Mouse (Mus musculus): ENCODE data around the gene Cops4.

The Cops4 gene

DNA sequence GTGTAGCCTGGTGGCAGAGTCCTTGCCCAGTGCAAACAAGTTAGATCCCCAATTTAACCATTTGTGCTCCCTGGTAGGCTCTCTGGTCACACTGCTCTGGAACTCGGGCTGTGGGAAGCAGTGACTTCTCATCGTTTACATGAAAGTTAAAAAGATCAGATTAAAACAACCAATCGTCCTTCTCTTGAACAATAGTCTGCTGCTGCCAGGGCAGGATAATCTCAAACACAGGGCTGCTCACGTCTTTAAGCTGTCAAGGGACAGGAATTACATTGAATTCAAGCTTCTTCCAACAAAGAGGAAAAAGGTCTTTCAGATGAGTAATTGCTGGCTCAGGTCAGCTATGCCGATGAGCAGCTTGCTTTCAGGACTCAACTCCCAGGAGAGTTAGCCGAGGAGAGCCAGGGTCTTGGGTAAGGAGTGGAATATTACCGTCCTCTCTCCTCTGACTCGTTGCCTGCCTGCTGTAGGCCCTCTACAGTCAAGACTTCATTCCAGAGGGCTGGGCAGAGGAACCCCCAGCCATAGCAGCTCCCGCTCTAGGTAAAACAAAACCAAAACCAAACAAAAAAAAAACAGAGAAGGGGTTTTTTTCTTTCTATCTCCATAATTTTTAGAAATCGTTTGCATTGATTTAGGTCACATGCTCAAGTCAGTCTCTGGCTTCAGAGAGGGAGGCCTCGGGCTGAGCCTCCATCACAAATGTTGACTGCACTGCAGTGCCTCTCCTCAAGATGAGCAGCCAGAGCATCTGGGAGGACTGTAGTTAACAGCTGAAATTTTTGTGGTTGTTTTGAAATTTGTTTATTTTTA lies 63.7 kb downstream of the Cops4 start:
- DNase-seq (ENCODE audit: low read depth, low spot score), result no peak

DNA sequence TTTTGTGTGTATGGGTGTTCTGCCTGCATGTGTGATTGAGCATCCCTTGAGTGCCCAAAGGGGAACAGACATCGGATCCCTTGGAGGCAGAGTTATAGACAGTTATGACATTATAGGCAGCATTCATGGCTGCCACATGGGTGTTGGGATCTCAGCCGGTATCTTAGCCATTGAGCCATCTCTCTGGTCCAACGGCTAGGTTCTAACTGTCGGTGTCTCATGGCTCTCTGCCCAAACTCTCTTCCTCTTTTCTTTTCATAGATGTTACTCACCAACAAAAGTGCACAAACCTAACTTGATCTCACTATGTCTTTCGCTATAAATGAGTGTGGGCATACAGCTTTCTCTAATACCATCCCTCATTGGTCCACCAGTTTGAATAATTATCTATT lies 64.3 kb downstream of the Cops4 start:
- no peak for DNase-seq (ENCODE audit: low read depth, low spot score)

- DNase-seq (ENCODE audit: low read depth, low spot score), result no peak
Measured at GRCm38 (mm10) chr5:100583066-100583465, 65.0 kb downstream of the Cops4 start.

DNA sequence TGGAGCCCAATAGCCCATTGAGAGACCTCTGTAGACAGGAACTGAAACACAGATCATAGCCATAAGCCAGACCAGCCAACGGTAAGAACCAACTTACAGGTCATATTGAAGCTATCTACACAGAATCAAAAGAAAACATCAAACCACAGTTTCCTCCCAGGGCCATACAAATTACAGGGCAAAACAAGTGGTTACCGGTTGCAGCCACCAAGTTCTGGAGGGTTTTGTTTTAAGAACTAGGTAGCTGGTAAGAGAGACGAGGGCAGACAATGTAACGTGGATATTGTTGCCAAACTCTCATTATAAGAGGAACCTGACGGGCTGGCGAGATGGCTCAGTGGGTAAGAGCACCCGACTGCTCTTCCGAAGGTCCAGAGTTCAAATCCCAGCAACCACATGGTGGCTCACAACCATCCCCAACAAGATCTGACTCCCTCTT lies 67.1 kb downstream of the Cops4 start:
- no peak for DNase-seq (ENCODE audit: low read depth, low spot score)

- no peak for DNase-seq (ENCODE audit: low read depth, low spot score)
Measured at GRCm38 (mm10) chr5:100585657-100586056, 67.5 kb downstream of the Cops4 start.

DNA sequence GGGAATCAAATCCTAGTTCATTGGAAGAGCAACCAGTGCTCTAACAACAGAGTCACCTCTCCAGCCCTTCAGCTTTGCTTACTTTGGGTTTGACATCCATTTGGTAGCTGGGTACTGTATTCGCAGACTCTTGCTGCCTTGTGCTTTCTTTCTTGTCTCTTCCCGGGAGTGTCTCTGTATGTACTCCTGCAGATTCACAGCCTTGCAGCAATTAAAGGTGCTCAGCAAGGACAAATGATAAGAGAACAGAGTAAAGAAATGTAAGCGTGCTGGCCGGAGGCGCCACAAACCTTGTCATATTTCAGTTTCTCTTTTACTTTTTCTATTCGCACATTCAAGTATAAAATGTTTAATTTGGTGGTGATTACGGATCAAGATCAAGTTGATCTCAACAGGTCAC lies 69.0 kb downstream of the Cops4 start:
- DNase-seq (ENCODE audit: low read depth, low spot score), result no peak

- DNase-seq (ENCODE audit: low read depth, low spot score), result no peak
Measured at GRCm38 (mm10) chr5:100587626-100588025, 69.5 kb downstream of the Cops4 start.

DNA sequence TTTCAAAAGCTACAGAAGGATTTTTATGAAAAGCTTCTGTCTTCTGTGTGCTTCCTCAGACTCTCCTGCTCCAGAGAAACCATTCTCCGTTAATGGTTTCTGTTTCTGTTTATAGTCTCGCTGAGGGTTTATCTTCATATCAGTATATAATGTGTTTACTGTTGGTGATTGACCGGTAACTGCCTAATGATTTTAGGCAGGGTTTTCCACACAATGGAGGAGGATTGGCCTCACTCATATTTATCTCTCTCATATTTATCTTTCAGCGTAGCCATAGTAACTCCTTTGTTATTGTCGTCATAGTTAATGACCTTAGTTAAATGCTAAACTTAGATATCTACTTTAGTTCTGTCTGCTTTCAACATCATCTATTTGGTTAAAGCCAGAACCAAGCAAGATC lies 72.4 kb downstream of the Cops4 start:
- no peak for DNase-seq (ENCODE audit: low read depth, low spot score)

- DNase-seq (ENCODE audit: low read depth, low spot score), result no peak
Measured at GRCm38 (mm10) chr5:100594803-100595467, 76.8 kb downstream of the Cops4 start.

- no peak for DNase-seq (ENCODE audit: low read depth, low spot score)
Measured at GRCm38 (mm10) chr5:100595999-100596398, 77.9 kb downstream of the Cops4 start.
